In the genomic region with DNA sequence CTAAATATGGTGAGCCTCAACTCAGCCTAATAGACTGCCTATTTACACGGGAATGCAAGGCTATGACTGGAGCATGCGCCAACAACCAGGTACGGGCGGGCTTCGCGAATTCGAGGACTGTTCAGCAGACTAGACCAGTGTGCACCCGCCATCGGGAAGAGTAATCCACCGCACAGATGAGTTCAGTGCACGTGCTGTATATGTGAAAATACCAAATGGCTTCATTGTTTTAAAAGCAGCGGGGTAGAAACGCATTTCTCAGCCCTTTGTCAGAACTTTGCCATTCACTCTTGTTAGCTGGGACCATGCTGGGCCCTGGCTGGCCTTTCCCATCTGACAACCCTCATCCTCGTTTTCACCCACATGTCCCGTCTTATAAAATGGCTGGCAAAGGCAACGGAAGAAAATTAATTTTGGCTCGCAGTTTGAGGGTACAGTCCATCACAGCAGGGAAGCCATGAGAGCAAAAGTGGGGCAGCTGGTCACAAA, we compare ENCODE assay signal across 8 mouse cellular contexts. TPM values are rescaled to one million over a fixed set of nuclear protein-coding genes. Genes with fewer than 3 reads are reported as not detected.
DNase-seq lines count a peak whose midpoint lies in the region; ATAC-seq and TF ChIP-seq lines count a peak whose summit lies in the region.

No protein-coding gene starts in this region.

- no peak overlapping the region for H3K27ac ChIP-seq in heart, embryonic 14.5 days (replicated peaks in 1 of 2; ENCODE audit: control insufficient read depth in 1 of 2, insufficient read depth in 1 of 2, low read depth in 2 of 2, low read length in 2 of 2)
- no peak overlapping the region for H3K27ac ChIP-seq in MEL (ENCODE audit: control insufficient read depth, low read depth, low read length)
- H3K27ac ChIP-seq in embryonic facial prominence, embryonic 15.5 days (replicated peaks), result 0 out of 2 replicates have a peak overlapping the region, but pooled peaks have one; percentile 53
- no peak overlapping the region for H3K27ac ChIP-seq in limb, embryonic 10.5 days

- ATAC-seq in heart, embryonic 14.5 days (ENCODE audit: insufficient number of reproducible peaks, insufficient read depth, low FRiP score, low read depth), result no peak
- ATAC-seq in embryonic facial prominence, embryonic 15.5 days (ENCODE audit: insufficient number of reproducible peaks, low FRiP score, low TSS enrichment, low read depth), result no peak
- no peak for ATAC-seq in granulocyte monocyte progenitor cell, adult 5-6 weeks (replicated peaks; ENCODE audit: poor library complexity, severe bottlenecking)

- no peaks in the 10 kb centered on the region for H3K27me3 ChIP-seq in heart, embryonic 14.5 days (ENCODE audit: control insufficient read depth, insufficient read depth, low read length)
- no peaks in the 10 kb centered on the region for H3K27me3 ChIP-seq in MEL (ENCODE audit: control insufficient read depth in 1 of 2, insufficient read depth in 2 of 2, low read length in 2 of 2)
- H3K27me3 ChIP-seq in embryonic facial prominence, embryonic 15.5 days, result no peaks in the 10 kb centered on the region
- H3K27me3 ChIP-seq in limb, embryonic 10.5 days (ENCODE audit: low read depth, poor library complexity, severe bottlenecking), result peaks cover 9% of the 10 kb centered on the region

- TF ChIP-seq EP300 in MEL (IDR thresholded peaks at IDR 0.05; ENCODE audit: low read depth in 1 of 2, low read length in 2 of 2), result no peak

- H3K79me2 ChIP-seq in MEL (ENCODE audit: control insufficient read depth, insufficient read depth, low read length, poor library complexity), result peaks cover 2% of the 10 kb centered on the region; the same call in 1 of the 2 replicates

- intact Hi-C loops in heart, postnatal 10 days (cut with DNase I), result loop anchor here (2.0 kb wide), 1 partner anchor 29 kb away; no protein-coding TSS in a partner anchor

- peak overlapping the region; percentile 87 for H3K4me2 ChIP-seq in heart, embryonic 14.5 days (ENCODE audit: low read length)
- H3K4me2 ChIP-seq in embryonic facial prominence, embryonic 15.5 days (replicated peaks), result peak overlapping the region; percentile 87

- H3K9ac ChIP-seq in heart, embryonic 14.5 days (ENCODE audit: low read length), result peak overlapping the region; percentile 86
- peak overlapping the region; percentile 82 for H3K9ac ChIP-seq in MEL (ENCODE audit: control insufficient read depth, low read depth, low read length, poor library complexity, severe bottlenecking)
- H3K9ac ChIP-seq in embryonic facial prominence, embryonic 15.5 days, result no peak overlapping the region

- peaks cover 4 to 7% of the 10 kb centered on the region in 2 experiments for H3K4me1 ChIP-seq in heart, embryonic 14.5 days (ENCODE audit: control insufficient read depth in 2 of 2, insufficient read depth in 2 of 2, low read length in 2 of 2)
- H3K4me1 ChIP-seq in MEL (ENCODE audit: control insufficient read depth in 1 of 2, insufficient read depth in 2 of 2, low read length in 2 of 2), result peaks cover 0 to 14% of the 10 kb centered on the region in 2 experiments; a peak in 3 of 4 replicates
- H3K4me1 ChIP-seq in embryonic facial prominence, embryonic 15.5 days, result peaks cover 11% of the 10 kb centered on the region
- H3K4me1 ChIP-seq in limb, embryonic 10.5 days, result peaks cover 17% of the 10 kb centered on the region

- no peaks in the 10 kb centered on the region for H3K36me3 ChIP-seq in heart, embryonic 14.5 days (ENCODE audit: control insufficient read depth, insufficient read depth, low read length)
- H3K36me3 ChIP-seq in MEL (ENCODE audit: control insufficient read depth in 1 of 2, insufficient read depth in 2 of 2, low read length in 2 of 2), result peaks cover 0 to 3% of the 10 kb centered on the region in 2 experiments; a peak in 2 of 4 replicates
- H3K36me3 ChIP-seq in embryonic facial prominence, embryonic 15.5 days, result no peaks in the 10 kb centered on the region
- no peaks in the 10 kb centered on the region for H3K36me3 ChIP-seq in limb, embryonic 10.5 days

- WGBS in heart, embryonic 14.5 days, result 58% methylated on average over 17 of the region's 17 CpGs
- WGBS in embryonic facial prominence, embryonic 15.5 days, result 64% methylated on average over 17 of the region's 17 CpGs
- WGBS in limb, embryonic 10.5 days, result 72% methylated on average over 17 of the region's 17 CpGs

- H3K4me3 ChIP-seq in heart, embryonic 14.5 days (ENCODE audit: control insufficient read depth in 1 of 2, insufficient read depth in 1 of 2, low read depth in 1 of 2, low read length in 2 of 2), result peak overlapping the region; percentile 77 to 92; a peak in 3 of 4 replicates
- peak overlapping the region; percentile 86 to 97 for H3K4me3 ChIP-seq in MEL (ENCODE audit: control insufficient read depth in 1 of 2, insufficient read depth in 1 of 2, low read depth in 2 of 2, low read length in 2 of 2)
- H3K4me3 ChIP-seq in embryonic facial prominence, embryonic 15.5 days (replicated peaks), result peak overlapping the region; percentile 91
- peak overlapping the region; percentile 80 for H3K4me3 ChIP-seq in limb, embryonic 10.5 days

- no peaks in the 10 kb centered on the region for H3K9me3 ChIP-seq in heart, embryonic 14.5 days (ENCODE audit: control insufficient read depth, low read length)
- no peaks in the 10 kb centered on the region for H3K9me3 ChIP-seq in MEL (replicated peaks; ENCODE audit: insufficient read depth, low read length)
- H3K9me3 ChIP-seq in embryonic facial prominence, embryonic 15.5 days (replicated peaks), result no peaks in the 10 kb centered on the region
- H3K9me3 ChIP-seq in limb, embryonic 10.5 days (replicated peaks), result no peaks in the 10 kb centered on the region

- DNase-seq in heart, postnatal 10 days, result no peak
- DNase-seq in MEL (ENCODE audit: low read depth, low spot score), result no peak
- peak; percentile 36 for DNase-seq in limb, embryonic 10.5 days (ENCODE audit: low spot score)
- peak; percentile 22 for DNase-seq in neural tube, embryonic 10.5 days (ENCODE audit: extremely low spot score, low spot score)
- no peak for DNase-seq in urinary bladder, adult 18-20 months (ENCODE audit: low spot score in 2 of 2)

- no peak for TF ChIP-seq RAD21 in MEL (IDR thresholded peaks at IDR 0.05; ENCODE audit: low read depth, low read length)

- no peak for TF ChIP-seq POLR2A in MEL (IDR thresholded peaks at IDR 0.05; ENCODE audit: control insufficient read depth in 1 of 2, insufficient read depth in 1 of 2, low read depth in 1 of 2, low read length in 2 of 2, poor library complexity in 1 of 2)

- TF ChIP-seq CTCF in MEL (IDR thresholded peaks at IDR 0.05 in 2 of 3, conservative IDR thresholded peaks at IDR 0.05 in 1 of 3; ENCODE audit: control insufficient read depth in 1 of 3, insufficient read depth in 1 of 3, low read depth in 2 of 3, low read length in 3 of 3, poor library complexity in 1 of 3, severe bottlenecking in 1 of 3), result no peak

TF ChIP-seq in MEL, 35 proteins besides CTCF, POLR2A, EP300 and RAD21:
- TF ChIP-seq SMC3 (IDR thresholded peaks at IDR 0.05; ENCODE audit: low read depth, low read length), result no peak
- TF ChIP-seq MAFK (IDR thresholded peaks at IDR 0.05; ENCODE audit: borderline replicate concordance, low read depth, low read length), result no peak
- no peak for TF ChIP-seq TAL1 (IDR thresholded peaks at IDR 0.05; ENCODE audit: low read length)
- no peak for TF ChIP-seq CHD2 (IDR thresholded peaks at IDR 0.05; ENCODE audit: low read length)
- TF ChIP-seq GABPA (IDR thresholded peaks at IDR 0.05; ENCODE audit: low read depth, low read length), result no peak
- no peak for TF ChIP-seq MEF2A (IDR thresholded peaks at IDR 0.05; ENCODE audit: extremely low read depth, insufficient replicate concordance, low read depth, low read length, poor library complexity, severe bottlenecking)
- no peak for TF ChIP-seq NELFE (IDR thresholded peaks at IDR 0.05; ENCODE audit: low read depth, low read length)
- no peak for TF ChIP-seq POLR2AphosphoS5 (IDR thresholded peaks at IDR 0.05; ENCODE audit: borderline replicate concordance, low read depth, low read length)
- TF ChIP-seq BHLHE40 (IDR thresholded peaks at IDR 0.05; ENCODE audit: borderline replicate concordance, low read depth, low read length), result no peak
- no peak for TF ChIP-seq MAZ (IDR thresholded peaks at IDR 0.05; ENCODE audit: low read depth, low read length)
- no peak for TF ChIP-seq HCFC1 (IDR thresholded peaks at IDR 0.05; ENCODE audit: low read depth, low read length)

RNA-seq across cellular contexts. Expression of a gene that starts 0.5 kb away (rescaled TPM):
- 4.9 TPM in 2 replicates for polyA plus RNA-seq in heart, embryonic 14.5 days (2014; fragmentation: Nextera tagmentation; extraction: Ambion mirVana)
- total RNA-seq in heart, postnatal 10 days (2021), result 10 to 100 TPM; 11.2 to 12.1 TPM
- total RNA-seq in MEL (2012; rRNA removed), result 3.1 and 3.4 TPM in 2 replicates
- polyA plus RNA-seq in MEL (2012; ENCODE audit: insufficient read depth in 1 of 2, insufficient read length in 2 of 2, low read depth in 1 of 2, low replicate concordance in 2 of 2, missing spikeins in 1 of 2), result 1 to 10 TPM in 1 of 2 experiments, not detected in 1; 4.4 TPM
- 4.7 and 4.8 TPM in 2 replicates for polyA plus RNA-seq in embryonic facial prominence, embryonic 15.5 days (2015; fragmentation: Nextera tagmentation; extraction: Ambion mirVana)
- 4.7 and 5.4 TPM in 2 replicates for polyA plus RNA-seq in limb, embryonic 10.5 days (2016; fragmentation: Nextera tagmentation; extraction: Ambion mirVana)
- 0.97 and 0.98 TPM in 2 replicates for total RNA-seq in granulocyte monocyte progenitor cell, adult 5-6 weeks (2014; fragmentation: Nextera tagmentation)
- total RNA-seq in granulocyte monocyte progenitor cell, adult 5-6 weeks (2017), result under 0.01 and 0.22 TPM in 2 replicates

RNA-seq across cellular contexts. Expression of a gene that starts 31.2 kb away (rescaled TPM):
- polyA plus RNA-seq in heart, embryonic 14.5 days (2014; fragmentation: Nextera tagmentation; extraction: Ambion mirVana), result 14.1 and 17.0 TPM in 2 replicates
- 10 to 100 TPM; 48.6 to 57.2 TPM for total RNA-seq in heart, postnatal 10 days (2021)
- 11.1 and 11.7 TPM in 2 replicates for total RNA-seq in MEL (2012; rRNA removed)
- 10 to 100 TPM in 1 of 2 experiments, not detected in 1; 13.1 TPM for polyA plus RNA-seq in MEL (2012; ENCODE audit: insufficient read depth in 1 of 2, insufficient read length in 2 of 2, low read depth in 1 of 2, low replicate concordance in 2 of 2, missing spikeins in 1 of 2)
- 10.3 and 11.8 TPM in 2 replicates for polyA plus RNA-seq in embryonic facial prominence, embryonic 15.5 days (2015; fragmentation: Nextera tagmentation; extraction: Ambion mirVana)
- polyA plus RNA-seq in limb, embryonic 10.5 days (2016; fragmentation: Nextera tagmentation; extraction: Ambion mirVana), result 8.3 and 8.6 TPM in 2 replicates
- total RNA-seq in granulocyte monocyte progenitor cell, adult 5-6 weeks (2014; fragmentation: Nextera tagmentation), result 17.8 and 41.0 TPM in 2 replicates
- 21.0 and 25.3 TPM in 2 replicates for total RNA-seq in granulocyte monocyte progenitor cell, adult 5-6 weeks (2017)

Comparison
In these comparisons a context has a peak if more than half of its experiments do, and no peak if none do; other contexts are left out.
1. DNase-seq: peak in limb, embryonic 10.5 days (single experiment) and neural tube, embryonic 10.5 days (single experiment); none in heart, postnatal 10 days (0 of 2), MEL (single experiment) and urinary bladder, adult 18-20 months (0 of 2).
2. Peak in every context shown above with its lines, with median percentiles within 50 percentile points of each other: H3K4me3 ChIP-seq.